Mouse (Mus musculus) heart, embryonic 12.5 days (tissue): Measurements from ENCODE around the gene Syt8. TPM values are rescaled to one million over a fixed set of nuclear protein-coding genes. Genes with fewer than 3 reads are reported as not detected.

Experiments used
- ATAC-seq: fragments of 200-750 bp; cut with Nextera tagmentation; 2 replicates; pipeline ENCODE4 v1.8.0; 2017; ENCODE audit warnings: moderate TSS enrichment, moderate library complexity; ENCODE audit not compliant: insufficient number of reproducible peaks, low FRiP score
- H3K27ac ChIP-seq: fragments of 300-500 bp; sonication (generic); 2 replicates; pipeline ENCODE4 v1.5.1; 2016; ENCODE audit warnings: mild to moderate bottlenecking, moderate library complexity; ENCODE audit not compliant: poor library complexity, severe bottlenecking
- H3K27me3 ChIP-seq: fragments of 300-500 bp; sonication (generic); replicated peaks from 2 replicates; pipeline ENCODE4 v1.6.1; 2016; ENCODE audit warnings: mild to moderate bottlenecking, moderate library complexity
- H3K36me3 ChIP-seq: fragments of 300-500 bp; sonication (generic); 2 replicates; pipeline ENCODE4 v1.6.1; 2016; ENCODE audit warnings: mild to moderate bottlenecking, moderate library complexity
- H3K4me1 ChIP-seq: fragments of 300-500 bp; sonication (generic); replicated peaks from 2 replicates; pipeline ENCODE4 v1.6.1; 2016; ENCODE audit warnings: mild to moderate bottlenecking
- H3K4me2 ChIP-seq: fragments of 300-500 bp; sonication (generic); 2 replicates; pipeline ENCODE4 v1.6.1; 2016; ENCODE audit warnings: mild to moderate bottlenecking, moderate library complexity
- H3K4me3 ChIP-seq: fragments of 300-500 bp; sonication (generic); 2 replicates; pipeline ENCODE4 v1.5.1; 2016; ENCODE audit warnings: mild to moderate bottlenecking
- H3K9ac ChIP-seq: fragments of 300-500 bp; sonication (generic); 2 replicates; pipeline ENCODE4 v1.6.1; 2016; ENCODE audit warnings: mild to moderate bottlenecking, moderate library complexity
- H3K9me3 ChIP-seq: fragments of 300-500 bp; sonication (generic); replicated peaks from 2 replicates; pipeline ENCODE4 v1.6.1; 2016; ENCODE audit warnings: mild to moderate bottlenecking, moderate library complexity
- WGBS: fragments of 180-500 bp; shearing (Covaris S2); methylation state at CpG from one replicate; pipeline ENCODE4 v1.1.7; 2016; 5-methylcytosine and 5-hydroxymethylcytosine counted together
- polyA plus RNA-seq: library from polyadenylated mRNA; unstranded; fragments of >200 nt; fragmentation: Nextera tagmentation; extraction: Ambion mirVana; gene quantifications from 2 replicates; pipeline ENCODE4 v1.2.1, GENCODE M21; 2016

Syt8 gene
- polyA plus RNA-seq, 1 experiment from 2014 or later, result 0.57 TPM

- no peak overlapping the region for H3K4me3 ChIP-seq
- peaks cover 20% of the 10 kb centered on the region for H3K36me3 ChIP-seq
- H3K4me2 ChIP-seq, result no peak overlapping the region
- H3K27me3 ChIP-seq, result no peaks in the 10 kb centered on the region
- ATAC-seq, result no peak
- no peaks in the 10 kb centered on the region for H3K9me3 ChIP-seq
- 0 out of 2 replicates have a peak overlapping the region, but pooled peaks have one; percentile 0 for H3K9ac ChIP-seq
- peak overlapping the region; percentile 98 for H3K27ac ChIP-seq
- peaks cover 78% of the 10 kb centered on the region for H3K4me1 ChIP-seq
- 58% methylated on average over 12 of the region's 12 CpGs for WGBS
Measured at GRCm38 (mm10) chr7:142484780-142485179, 50.1 kb downstream of the Syt8 start.

DNA sequence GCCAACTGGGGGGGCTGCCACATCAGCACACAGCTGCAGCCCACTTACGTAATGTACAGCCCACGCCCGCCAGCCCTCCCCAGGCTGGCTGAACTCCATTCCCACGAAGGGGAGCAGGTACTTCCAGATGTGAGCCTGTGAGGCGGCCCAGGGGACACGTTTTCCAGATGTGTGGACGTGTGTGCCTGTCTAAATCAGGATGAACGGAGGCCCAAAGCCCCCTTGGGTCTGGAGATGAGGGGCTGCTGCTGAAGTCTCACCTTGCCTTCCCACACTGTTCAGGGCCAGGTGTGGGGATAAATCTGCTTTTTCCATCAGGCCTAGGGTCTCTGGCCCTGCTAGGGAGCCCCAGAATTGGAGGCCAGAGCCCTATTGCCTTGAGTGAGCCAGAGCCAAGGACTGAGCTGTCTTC, 52.1 kb downstream of the Syt8 start:
- Histone ChIP-seq H3K4me2 (no peak overlapping the region), H3K27ac (peak overlapping the region; percentile 98), H3K36me3 (peaks cover 38% of the 10 kb centered on the region), H3K9me3 (no peaks in the 10 kb centered on the region), H3K27me3 (no peaks in the 10 kb centered on the region), H3K4me1 (peaks cover 62% of the 10 kb centered on the region), H3K4me3 (no peak overlapping the region), H3K9ac (peak overlapping the region; percentile 55)
- no peak for ATAC-seq
- 66% methylated on average over 8 of the region's 8 CpGs for WGBS

DNA sequence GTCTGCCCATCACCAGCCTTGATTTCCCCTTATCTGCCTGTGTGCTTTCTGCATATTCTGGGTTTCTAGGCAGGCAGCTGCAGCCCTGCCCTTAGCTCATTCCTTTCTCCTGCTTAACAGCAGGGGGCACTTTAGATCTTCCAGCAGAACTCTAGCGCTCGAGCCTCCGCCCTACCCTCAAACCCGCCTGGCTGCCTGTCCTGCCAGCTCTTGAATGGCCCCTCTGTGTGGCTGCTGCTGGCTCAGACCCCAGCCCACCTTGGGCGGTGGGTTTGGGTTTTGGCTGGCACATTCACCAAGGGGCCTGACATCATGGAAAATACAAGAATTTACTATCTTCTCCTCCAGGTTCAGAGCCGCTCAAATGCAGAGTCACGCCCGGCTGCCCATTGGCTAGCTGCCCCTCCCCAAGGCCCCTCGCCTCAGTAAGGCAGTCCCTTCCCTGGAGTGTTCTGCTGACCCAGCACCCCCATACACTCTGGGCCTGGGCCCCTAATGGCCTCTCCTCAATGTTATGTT, 52.8 kb downstream of the Syt8 start:
- H3K9ac ChIP-seq, result peak overlapping the region; percentile 55
- peak; percentile 62 for ATAC-seq
- no peaks in the 10 kb centered on the region for H3K9me3 ChIP-seq
- WGBS, result 17% methylated on average over 9 of the region's 9 CpGs
- no peaks in the 10 kb centered on the region for H3K27me3 ChIP-seq
- H3K4me1 ChIP-seq, result peaks cover 56% of the 10 kb centered on the region
- 0 out of 2 replicates have a peak overlapping the region, but pooled peaks have one; percentile 13 for H3K4me2 ChIP-seq
- H3K27ac ChIP-seq, result peak overlapping the region; percentile 98
- peaks cover 38% of the 10 kb centered on the region for H3K36me3 ChIP-seq
- H3K4me3 ChIP-seq, result no peak overlapping the region

GRCm38 (mm10) chr7:142488053-142488452, 53.4 kb downstream of the Syt8 start:
- 85% methylated on average over 3 of the region's 3 CpGs for WGBS
- Histone ChIP-seq H3K27ac (peak overlapping the region; percentile 98), H3K4me2 (no peak overlapping the region), H3K9me3 (no peaks in the 10 kb centered on the region), H3K4me3 (no peak overlapping the region), H3K36me3 (peaks cover 38% of the 10 kb centered on the region), H3K4me1 (peaks cover 49% of the 10 kb centered on the region), H3K9ac (peak overlapping the region; percentile 19; the same call in 1 of the 2 replicates), H3K27me3 (no peaks in the 10 kb centered on the region)
- no peak for ATAC-seq

Other genes with a start within 250 kb of the Syt8 start
- not detected in 2 replicates for gene Gm10153, start 244.5 kb upstream of the Syt8 start, polyA plus RNA-seq
- not detected in 2 replicates for gene Krtap5-3, start 233.5 kb upstream of the Syt8 start, polyA plus RNA-seq
- gene Gm7579, start 223.0 kb upstream of the Syt8 start, polyA plus RNA-seq, result not detected in 2 replicates
- gene Krtap5-5, start 204.9 kb upstream of the Syt8 start, polyA plus RNA-seq, result not detected in 2 replicates
- not detected in 2 replicates for gene Gm40460, start 193.8 kb upstream of the Syt8 start, polyA plus RNA-seq
- gene Gm2431, start 176.5 kb upstream of the Syt8 start, polyA plus RNA-seq, result not detected in 2 replicates
- not detected in 2 replicates for gene Gm4559, start 160.5 kb upstream of the Syt8 start, polyA plus RNA-seq
- gene Krtap5-1, start 137.7 kb upstream of the Syt8 start, polyA plus RNA-seq, result not detected in 2 replicates
- gene Krtap5-4, start 131.3 kb upstream of the Syt8 start, polyA plus RNA-seq, result not detected in 2 replicates
- 5.4 and 7.4 TPM in 2 replicates for gene Ifitm10, start 61.1 kb upstream of the Syt8 start, polyA plus RNA-seq
- gene Gm49369, start 52.2 kb upstream of the Syt8 start, polyA plus RNA-seq, result 3.0 TPM in 1 of 2 replicates, not detected in the other
- gene Ctsd, start 46.8 kb upstream of the Syt8 start, polyA plus RNA-seq, result 431 and 436 TPM in 2 replicates
- 50.6 and 53.5 TPM in 2 replicates for gene Tnni2, start 7.0 kb downstream of the Syt8 start, polyA plus RNA-seq
- gene Lsp1, start 26.0 kb downstream of the Syt8 start, polyA plus RNA-seq, result 33.4 and 38.4 TPM in 2 replicates
- 6.4 and 9.3 TPM in 2 replicates for gene Tnnt3, start 64.0 kb downstream of the Syt8 start, polyA plus RNA-seq
- gene Mrpl23, start 97.8 kb downstream of the Syt8 start, polyA plus RNA-seq, result 12.0 and 15.2 TPM in 2 replicates
- 1,315 and 1,354 TPM in 2 replicates for gene Igf2, start 232.0 kb downstream of the Syt8 start, polyA plus RNA-seq
- gene Gm49394, start 235.1 kb downstream of the Syt8 start, polyA plus RNA-seq, result 0.04 and 0.21 TPM in 2 replicates